Mouse (Mus musculus) left cerebral cortex, postnatal 36 days (tissue): ENCODE measurements around the gene Wscd1. TPM values are rescaled to one million over a fixed set of nuclear protein-coding genes. Genes with fewer than 3 reads are reported as not detected.
"Not testable (repeated sequence)": the region's sequence is repeated elsewhere in the genome, so short reads cannot be mapped to it uniquely, and the experiment has no call there.

Experiments
- DNase-seq, 2 experiments: peaks; one replicate each; pipeline ENCODE4 v3.0.0; 2021 to 2022; ENCODE audit warnings: low spot score in 2 of 2, mixed read lengths in 1 of 2
- intact Hi-C: fragments of 180-260 bp; cut with DNase I; formaldehyde crosslinking; loops from one replicate; pipeline ENCODE4 v1.15.1; 2025
- total RNA-seq, 2 experiments: library from RNA; stranded (reverse); gene quantifications; 2 replicates each; pipeline ENCODE4 v1.2.3; 2021

Wscd1 gene
- total RNA-seq, 2 experiments from 2014 or later: 55.3 to 69.7 TPM

DNA sequence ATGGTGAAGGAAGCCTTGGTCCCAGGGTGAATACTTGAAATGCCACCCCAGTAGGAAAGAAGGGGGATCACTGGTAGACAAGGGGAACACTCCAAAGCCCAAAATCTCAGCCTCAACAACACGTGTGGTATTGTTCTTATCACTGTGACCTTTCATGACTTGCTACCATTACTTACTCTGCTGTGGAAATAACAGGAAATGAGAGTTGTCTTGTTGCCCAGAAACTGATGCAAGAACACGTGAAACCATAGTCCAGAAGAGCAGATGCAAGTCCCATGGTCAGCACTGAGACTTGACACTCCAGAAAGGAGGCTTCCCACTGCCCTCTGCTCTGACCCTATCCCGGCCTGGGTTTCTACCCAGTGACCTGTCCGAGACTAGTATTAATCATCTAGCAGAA is 67.6 kb downstream of the Wscd1 start:
- intact Hi-C loops: no loop called here
- DNase-seq: no peak

DNA sequence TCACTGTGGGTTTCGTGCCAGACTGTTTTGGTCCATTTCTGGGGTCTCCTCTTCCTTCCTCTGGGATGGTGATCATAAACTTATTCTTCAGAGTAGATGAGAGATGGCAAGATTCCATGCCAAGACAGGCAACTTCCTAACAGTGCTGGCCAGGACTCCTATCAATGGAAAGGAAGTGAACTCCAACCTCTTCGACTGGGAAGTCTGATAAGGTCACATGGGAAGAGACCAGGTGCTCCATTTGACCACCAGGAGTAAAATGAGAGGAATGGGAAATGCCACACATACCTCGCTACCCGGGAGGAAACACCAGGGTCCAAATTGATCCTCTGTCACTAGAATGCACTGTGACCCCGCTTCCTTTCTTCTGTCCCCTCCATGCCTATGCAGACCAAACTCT is 68.4 kb downstream of the Wscd1 start:
- no peak for DNase-seq
- intact Hi-C loops: no loop called here

DNA sequence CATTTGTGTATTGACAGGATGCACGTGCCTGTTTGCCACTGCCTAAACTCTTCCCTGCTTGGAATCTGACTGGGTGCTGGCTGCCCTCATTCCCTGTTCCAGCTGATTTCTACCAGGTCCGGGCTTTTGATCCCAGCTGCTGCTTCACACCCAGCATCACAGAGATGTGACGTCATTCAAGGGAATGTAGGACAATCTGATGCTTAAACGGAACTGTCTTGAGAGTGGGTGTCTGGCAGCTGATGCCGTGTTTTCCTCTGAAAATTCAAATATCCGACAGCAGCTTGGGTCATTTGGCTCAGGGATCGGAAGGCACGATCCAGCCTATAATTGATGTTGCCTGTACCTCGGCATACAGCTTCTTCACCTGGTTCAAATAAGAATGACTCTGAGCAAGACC is 70.2 kb downstream of the Wscd1 start:
- DNase-seq: peak in 1 of 2 experiments; percentile 17

DNA sequence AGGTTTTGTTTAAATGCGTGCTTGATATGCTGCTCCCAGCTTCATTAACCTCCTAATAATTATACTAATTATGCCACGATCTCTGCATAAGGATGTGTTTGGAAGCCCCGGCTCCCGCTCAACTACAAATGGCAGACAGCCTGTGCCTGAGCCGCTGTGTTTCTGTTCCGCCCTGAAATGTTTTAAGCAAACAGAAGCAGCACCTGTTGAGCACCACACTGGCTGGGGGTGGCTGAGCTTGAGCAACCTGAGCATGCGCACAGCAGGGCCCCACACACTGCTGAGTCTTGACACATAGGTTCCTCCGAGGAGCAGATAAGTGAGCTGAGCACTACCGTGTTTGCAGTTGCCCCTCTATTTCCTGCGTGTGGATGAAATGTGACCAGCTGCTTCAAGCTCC is 71.1 kb downstream of the Wscd1 start:
- peak in 1 of 2 experiments; percentile 14 for DNase-seq
- intact Hi-C loops: no loop called here

More for the DNA sequence above, 70.2 kb downstream of the Wscd1 start:
- intact Hi-C loops: no loop called here

DNA sequence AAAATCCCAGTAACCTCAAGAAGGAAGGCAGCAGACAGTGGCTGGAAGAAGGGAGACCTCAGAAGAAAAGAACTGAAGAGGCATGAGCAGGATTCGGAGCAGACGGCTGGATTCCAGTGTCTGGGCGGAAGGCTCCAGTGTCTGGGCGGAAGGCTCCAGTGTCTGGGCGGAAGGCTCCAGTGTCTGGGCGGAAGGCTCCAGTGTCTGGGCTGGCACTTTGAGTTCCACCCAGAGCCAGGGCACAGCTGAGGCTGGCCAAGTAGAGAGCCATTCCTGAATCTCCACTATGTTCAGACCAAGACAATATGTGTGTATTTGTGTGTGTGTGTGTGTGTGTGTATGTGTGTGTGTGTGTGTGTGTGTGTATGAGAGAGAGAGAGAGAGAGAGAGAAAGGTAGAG is 71.8 kb downstream of the Wscd1 start:
- intact Hi-C loops, DNase-seq: not testable (repeated sequence)

DNA sequence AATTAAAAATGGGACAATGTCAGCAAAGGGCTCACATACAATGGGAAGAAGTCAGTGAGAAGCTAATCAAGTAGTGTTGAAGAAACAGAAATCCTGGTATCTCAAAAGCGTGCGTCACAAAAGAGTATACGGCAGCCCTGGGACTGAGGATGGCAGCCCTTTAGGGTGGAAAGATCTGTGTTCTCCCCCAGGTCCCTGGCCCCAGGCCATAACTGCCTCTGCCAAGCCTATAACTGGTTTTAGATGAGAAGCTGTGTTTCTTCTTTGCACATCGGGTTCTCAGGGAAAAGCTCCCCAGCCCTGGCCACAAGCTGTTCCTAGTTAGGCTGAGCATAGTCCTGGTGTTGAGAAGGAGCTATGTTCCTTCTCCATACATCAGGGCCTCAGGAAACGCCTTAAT is 72.3 kb downstream of the Wscd1 start:
- intact Hi-C loops: no loop called here
- no peak for DNase-seq

DNA sequence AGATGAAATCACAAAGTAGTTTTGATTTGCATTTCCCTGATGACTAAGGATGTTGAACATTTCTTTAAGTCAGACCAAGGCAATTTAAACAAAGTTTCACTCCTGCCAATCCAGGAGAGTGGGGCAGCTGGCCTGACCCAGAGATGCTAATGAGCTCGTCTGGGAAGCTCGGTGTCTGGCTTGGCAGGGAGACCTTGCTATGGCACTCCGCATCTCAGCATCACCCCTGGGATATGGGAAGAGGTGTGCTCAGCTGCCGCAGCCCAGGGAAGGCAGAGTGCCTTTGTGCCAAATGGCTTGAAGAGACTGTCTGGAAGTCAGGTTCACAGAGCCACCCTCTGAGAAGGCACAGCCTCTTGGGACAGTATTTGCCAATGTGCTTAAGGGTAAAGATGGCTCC is 75.3 kb downstream of the Wscd1 start:
- DNase-seq: no peak
- intact Hi-C loops: no loop called here
